Mouse (Mus musculus): Measurements from ENCODE around the gene Rrp8.

Rrp8 gene

GRCm38 (mm10) chr7:105736911-105737521 lies at the start of gene Rrp8:
Gene Rrp8, minus strand, starts transcription at chr7:105737385.
- no peak for DNase-seq (ENCODE audit: low spot score in 2 of 2)

DNA sequence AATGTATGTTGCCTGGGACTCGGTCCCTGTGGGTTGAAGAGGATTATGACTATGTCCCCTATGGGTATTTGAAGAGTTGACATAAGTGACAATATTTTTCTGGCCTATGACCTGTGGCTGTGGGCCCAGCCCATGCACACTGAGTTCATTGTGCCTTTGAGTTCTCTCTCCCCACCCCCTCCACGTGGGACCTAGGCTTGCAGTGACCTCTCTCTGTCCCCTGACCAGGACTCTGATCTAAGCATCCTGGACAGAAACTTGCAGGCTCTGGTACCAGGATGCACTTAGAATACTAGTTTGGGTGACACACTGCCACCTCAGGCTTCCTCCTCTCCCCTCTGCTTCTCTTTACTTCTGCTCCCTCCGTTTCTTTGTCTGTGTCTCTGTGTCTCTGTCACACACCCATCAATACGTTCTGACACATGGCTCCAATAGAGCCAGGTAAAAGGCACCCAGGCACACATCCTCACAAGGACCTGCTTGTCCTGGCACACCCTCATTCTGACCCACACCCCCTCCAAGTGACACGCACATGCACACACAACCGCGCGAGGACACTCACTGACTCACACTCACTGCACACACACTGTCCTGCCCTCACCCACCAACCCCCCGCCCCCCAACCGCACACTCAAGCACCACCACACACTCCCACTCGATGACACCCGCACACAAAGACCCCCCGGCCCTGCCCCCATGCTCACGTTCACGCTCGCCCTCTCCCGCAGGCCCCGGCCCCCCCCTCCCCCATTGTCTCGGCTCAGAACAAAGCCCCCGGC lies 49.5 kb upstream of the Rrp8 start:
- peak in 1 of 2 experiments; percentile 51 for DNase-seq (ENCODE audit: low spot score in 2 of 2)

GRCm38 (mm10) chr7:105784556-105784955 lies 47.4 kb upstream of the Rrp8 start:
- DNase-seq (ENCODE audit: low spot score in 2 of 2): no peak

GRCm38 (mm10) chr7:105783861-105784260 lies 46.7 kb upstream of the Rrp8 start:
- no peak for DNase-seq (ENCODE audit: low spot score in 2 of 2)

DNA sequence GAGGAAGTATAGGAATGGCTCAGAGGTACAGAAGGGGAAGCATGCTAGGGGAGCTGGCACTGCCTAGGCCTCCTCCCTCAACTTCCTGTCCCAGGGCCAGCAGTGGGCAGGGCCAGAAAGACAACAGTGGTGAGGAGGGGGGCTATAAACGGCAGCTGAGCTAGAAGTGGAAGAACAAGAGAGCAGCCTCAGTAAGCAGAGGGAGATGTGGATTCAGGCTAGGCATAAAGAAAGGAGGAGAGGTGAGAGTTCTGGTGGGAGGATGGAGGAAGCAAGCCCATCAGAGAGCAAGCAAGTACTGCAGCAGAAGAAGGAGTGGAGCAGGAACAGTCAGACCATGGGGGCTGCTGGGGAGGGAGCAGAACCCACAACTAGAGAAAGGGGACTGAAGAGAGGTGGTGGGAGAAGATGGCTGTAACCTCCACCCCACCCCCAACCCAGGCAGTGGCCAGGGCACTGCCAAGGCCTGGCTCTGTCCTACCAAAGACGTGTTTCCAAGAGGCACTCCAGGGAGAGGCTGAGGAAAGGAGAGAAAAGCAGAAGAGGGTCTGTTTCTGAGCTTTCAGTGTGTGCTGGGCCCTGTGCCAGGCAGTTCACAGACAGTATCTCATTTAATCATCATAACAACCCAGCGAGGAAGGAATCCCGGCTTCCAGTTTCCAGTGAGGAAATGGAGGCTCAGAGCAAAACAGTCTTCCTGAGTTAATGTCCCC lies 41.5 kb upstream of the Rrp8 start:
- DNase-seq (ENCODE audit: low spot score in 2 of 2): peak; percentile 67 to 72

DNA sequence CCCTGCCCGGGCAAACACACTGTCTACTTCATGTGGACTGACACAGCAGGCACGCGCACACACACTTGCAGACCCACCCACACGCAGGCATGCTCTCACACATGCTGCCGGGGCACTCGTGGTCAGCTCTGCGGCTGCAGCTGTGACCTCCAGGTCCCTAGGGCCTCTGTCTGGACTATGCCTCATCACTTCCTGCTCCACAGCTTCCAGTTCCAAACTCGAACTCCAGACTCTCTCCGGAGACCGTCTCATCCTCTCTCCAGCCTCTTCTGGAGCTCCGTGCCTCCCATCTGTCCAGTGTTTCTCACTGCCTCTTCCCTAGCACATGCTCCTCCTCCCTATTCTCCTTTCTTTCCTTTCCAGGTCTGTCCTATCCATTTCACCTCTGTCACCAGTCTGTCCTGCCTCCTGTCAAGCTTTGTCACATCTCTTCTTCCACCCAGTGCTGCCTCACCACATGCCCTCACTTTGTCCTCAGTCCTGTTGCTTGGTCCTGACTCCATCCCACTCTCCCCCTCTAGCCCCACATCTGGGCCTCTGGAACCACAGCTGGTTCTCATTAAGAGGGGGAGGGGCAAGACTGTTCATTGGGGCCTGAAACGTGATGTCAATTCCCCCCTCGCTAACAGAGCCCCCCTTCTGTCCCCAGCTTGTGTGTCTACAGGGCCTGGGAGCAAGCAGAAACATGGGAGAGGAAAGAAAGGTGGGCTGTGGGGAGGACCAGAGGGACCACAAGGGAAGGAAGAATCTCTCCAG lies 40.8 kb upstream of the Rrp8 start:
- DNase-seq (ENCODE audit: low spot score in 2 of 2): no peak

DNA sequence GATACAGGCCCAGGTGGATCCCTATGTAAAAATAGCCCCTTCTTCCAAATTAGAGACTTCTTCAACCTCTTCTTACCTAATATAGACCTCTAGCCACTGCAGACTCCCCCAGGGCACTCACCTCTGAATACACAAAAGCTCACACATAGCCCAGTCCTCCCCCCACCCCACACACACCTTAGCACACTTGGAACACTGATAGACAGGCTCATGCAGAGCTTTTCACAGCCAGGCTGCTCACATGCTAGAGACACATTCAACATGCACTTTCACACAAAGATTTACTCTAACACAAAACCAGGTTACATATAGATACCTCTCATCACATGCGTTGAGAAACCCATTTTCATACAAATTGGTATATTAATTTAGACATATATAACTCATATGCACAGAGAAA lies 40.1 kb upstream of the Rrp8 start:
- DNase-seq (ENCODE audit: low spot score in 2 of 2): no peak

- DNase-seq (ENCODE audit: low spot score in 2 of 2): no peak
These were observed 38.8 kb upstream of the Rrp8 start for GRCm38 (mm10) chr7:105776026-105776425.

- DNase-seq (ENCODE audit: low spot score in 2 of 2): no peak
These were observed 37.5 kb upstream of the Rrp8 start for GRCm38 (mm10) chr7:105774661-105775060.

DNA sequence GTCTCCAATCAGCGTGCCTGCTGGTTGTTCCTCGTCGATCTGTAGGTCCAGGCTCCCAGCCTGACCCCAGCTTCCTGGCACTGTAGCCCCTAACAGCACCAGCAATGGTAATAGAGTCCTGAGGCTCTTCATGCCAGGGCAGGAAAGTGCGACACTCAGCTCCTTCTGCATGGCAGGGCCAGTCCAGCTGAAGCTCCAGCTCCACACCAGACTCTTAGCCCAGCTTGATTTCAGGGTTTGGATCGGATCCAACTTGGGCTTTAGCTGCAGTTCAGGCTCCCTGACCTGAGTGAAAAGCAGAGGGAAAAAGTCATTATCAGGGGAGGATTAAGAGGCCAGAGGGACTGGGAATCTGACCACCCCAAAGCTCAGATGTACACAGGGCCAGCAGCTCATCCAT lies 35.9 kb upstream of the Rrp8 start:
- DNase-seq (ENCODE audit: low spot score in 2 of 2): no peak

DNA sequence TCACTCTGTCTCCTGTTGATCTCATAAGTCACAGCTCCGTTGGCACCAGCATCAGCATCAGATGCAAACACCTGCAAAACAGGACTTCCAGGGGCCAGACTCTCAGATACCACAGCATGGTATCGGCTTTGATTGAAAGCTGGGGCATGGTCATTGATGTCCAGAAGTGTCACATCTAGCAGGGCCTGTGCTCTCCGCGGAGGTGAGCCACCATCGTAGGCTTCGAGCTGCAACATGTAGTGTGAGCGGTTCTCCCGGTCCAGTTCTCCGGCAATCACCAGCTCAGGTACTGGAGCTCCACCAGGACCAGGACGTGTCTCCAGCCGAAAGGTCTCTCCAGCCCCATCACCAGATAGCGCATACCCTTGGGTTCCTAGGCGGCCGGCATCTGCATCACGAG lies 35.1 kb upstream of the Rrp8 start:
- DNase-seq (ENCODE audit: low spot score in 2 of 2): no peak

DNA sequence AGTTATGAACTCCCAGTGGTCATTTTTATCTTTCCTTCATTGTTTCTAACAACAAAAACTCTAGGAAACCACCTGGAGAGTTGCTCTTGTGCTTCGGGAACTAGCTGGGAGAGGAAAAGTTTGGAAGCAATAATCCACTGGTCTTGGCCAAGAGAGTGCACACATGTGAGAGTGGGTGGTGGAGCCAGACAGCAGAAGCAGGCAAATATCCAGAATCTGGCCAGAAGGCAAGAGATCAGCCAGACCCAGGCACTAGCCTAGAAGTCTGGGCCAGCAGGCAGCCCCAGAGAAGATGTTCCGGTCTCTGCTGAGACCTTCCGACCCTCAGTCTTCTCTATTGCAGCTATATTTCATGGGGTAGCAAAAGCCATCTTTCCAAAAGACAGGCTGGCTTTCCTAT lies 32.8 kb upstream of the Rrp8 start:
- no peak for DNase-seq (ENCODE audit: low spot score in 2 of 2)

GRCm38 (mm10) chr7:105767729-105768165 lies 30.6 kb upstream of the Rrp8 start:
- DNase-seq (ENCODE audit: low spot score in 2 of 2): no peak

DNA sequence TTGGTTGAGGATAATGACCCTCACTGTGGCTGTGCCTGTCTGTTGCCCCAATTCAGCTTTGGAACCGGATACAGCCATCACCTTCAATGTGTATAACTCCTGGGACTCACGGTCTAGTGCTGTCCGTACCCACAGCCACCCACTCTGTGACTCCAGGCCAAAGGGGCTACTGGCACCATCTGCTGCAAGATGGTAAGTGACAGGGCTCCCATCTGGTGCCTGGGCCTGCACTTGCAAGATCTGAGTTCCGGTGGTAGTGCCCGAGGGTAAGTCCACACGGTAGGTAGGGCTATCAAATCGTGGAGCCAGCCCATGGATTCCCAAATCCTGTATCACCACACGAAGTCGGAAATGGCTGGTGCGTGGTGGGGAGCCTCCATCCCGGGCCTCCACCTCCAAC lies 27.1 kb upstream of the Rrp8 start:
- DNase-seq (ENCODE audit: low spot score in 2 of 2): no peak

- no peak for DNase-seq (ENCODE audit: low spot score in 2 of 2)
These were observed 25.5 kb upstream of the Rrp8 start for GRCm38 (mm10) chr7:105762517-105763270.

- no peak for DNase-seq (ENCODE audit: low spot score in 2 of 2)
These were observed 24.8 kb upstream of the Rrp8 start for GRCm38 (mm10) chr7:105761813-105762484.

- DNase-seq (ENCODE audit: low spot score in 2 of 2): no peak
These were observed 16.1 kb upstream of the Rrp8 start for GRCm38 (mm10) chr7:105753281-105753680.

DNA sequence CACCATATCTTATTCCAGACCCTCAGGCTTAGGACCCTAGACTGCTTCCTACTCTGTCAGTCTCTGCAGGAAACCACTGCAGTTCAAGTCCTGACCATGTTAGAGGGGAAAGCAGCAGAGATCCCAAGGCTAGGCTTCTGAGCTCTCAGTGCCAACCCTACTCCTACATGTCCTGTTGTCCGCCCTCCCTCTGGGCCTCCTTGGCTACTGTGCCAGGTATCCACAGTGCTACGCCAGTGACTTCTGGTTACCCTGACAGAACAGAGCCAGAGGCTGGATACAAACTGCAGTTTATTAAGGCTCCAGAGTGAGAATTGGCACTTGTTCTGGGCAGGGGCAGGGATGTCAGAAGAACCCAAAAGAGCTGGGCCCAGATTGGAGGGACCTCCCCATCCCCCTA lies 15.5 kb upstream of the Rrp8 start:
- no peak for DNase-seq (ENCODE audit: low spot score in 2 of 2)

GRCm38 (mm10) chr7:105751491-105752433 lies 14.6 kb upstream of the Rrp8 start, which contains the start of gene Tpp1:
Gene Tpp1, minus strand, starts transcription at chr7:105752235.
- DNase-seq (ENCODE audit: low spot score in 2 of 2): peak; percentile 96 to 97

- no peak for DNase-seq (ENCODE audit: low spot score in 2 of 2)
These were observed 10.6 kb upstream of the Rrp8 start for GRCm38 (mm10) chr7:105747776-105748175.

Measured in right cerebral cortex, postnatal 10 days (tissue).